Mouse (Mus musculus) adrenal gland, postnatal 36 days (tissue): ENCODE results near the gene Ccdc160. TPM values are rescaled to one million over a fixed set of nuclear protein-coding genes. Genes with fewer than 3 reads are reported as not detected.

Experiments used
- DNase-seq, 2 experiments: peaks; one replicate each; pipeline ENCODE4 v3.0.0; 2021; ENCODE audit warnings: mixed read lengths in 1 of 2
- long read RNA-seq, 2 experiments: library from polyadenylated mRNA; stranded (forward); transcript quantifications; one replicate each; pipeline ENCODE4 v2.0.0; 2021; ENCODE audit warnings: borderline sequencing depth in 2 of 2
- total RNA-seq, 2 experiments: library from RNA; stranded (reverse); gene quantifications; 2 replicates each; pipeline ENCODE4 v1.2.3; 2021

Ccdc160 gene
- total RNA-seq = 10 to 100 TPM; 16.9 to 21.1 TPM
- long read RNA-seq, experiment 1, transcript Ccdc160-201 (2 exons, 1,536 nt) = major isoform, 26 of 27 reads
- long read RNA-seq, experiment 1, partial matches to known transcripts = 1 of 27 reads
- long read RNA-seq, experiment 1, other reads (novel, unspliced or antisense) = 0 of 27 reads
- long read RNA-seq, experiment 2, partial matches to known transcripts = 0 of 5 reads
- long read RNA-seq, experiment 2, other reads (novel, unspliced or antisense) = 1 of 5 reads

GRCm38 (mm10) chrX:52790980-52791593 lies at the start of gene Ccdc160:
Ccdc160 (plus strand) TSS chrX:52791200.
- DNase-seq = peak; percentile 83 to 86

GRCm38 (mm10) chrX:52743781-52744180 lies 47.2 kb upstream of the Ccdc160 start:
- no peak for DNase-seq

GRCm38 (mm10) chrX:52744201-52745051 lies 46.6 kb upstream of the Ccdc160 start:
- peak in 1 of 2 experiments; percentile 1 for DNase-seq

- no peak for DNase-seq
These were observed 45.5 kb upstream of the Ccdc160 start for GRCm38 (mm10) chrX:52745462-52745861.

- no peak for DNase-seq
These were observed 45.1 kb upstream of the Ccdc160 start for GRCm38 (mm10) chrX:52745917-52746316.

- no peak for DNase-seq
These were observed 44.2 kb upstream of the Ccdc160 start for GRCm38 (mm10) chrX:52746849-52747248.

- DNase-seq = no peak
These were observed 37.4 kb upstream of the Ccdc160 start for GRCm38 (mm10) chrX:52753491-52754085.

- no peak for DNase-seq
These were observed 33.8 kb upstream of the Ccdc160 start for GRCm38 (mm10) chrX:52757164-52757563.

GRCm38 (mm10) chrX:52759232-52759631 lies 31.8 kb upstream of the Ccdc160 start:
- no peak for DNase-seq

GRCm38 (mm10) chrX:52760191-52760945 lies 30.6 kb upstream of the Ccdc160 start:
- DNase-seq = no peak

GRCm38 (mm10) chrX:52762221-52762620 lies 28.8 kb upstream of the Ccdc160 start:
- DNase-seq = no peak

GRCm38 (mm10) chrX:52775973-52776372 lies 15.0 kb upstream of the Ccdc160 start:
- DNase-seq = peak; percentile 31 to 40

GRCm38 (mm10) chrX:52777671-52778070 lies 13.3 kb upstream of the Ccdc160 start:
- DNase-seq = no peak

- no peak for DNase-seq
These were observed 7.1 kb upstream of the Ccdc160 start for GRCm38 (mm10) chrX:52783898-52784297.

GRCm38 (mm10) chrX:52791944-52792719 lies 1.1 kb downstream of the Ccdc160 start:
- peak; percentile 21 to 36 for DNase-seq

GRCm38 (mm10) chrX:52792861-52793260 lies 1.9 kb downstream of the Ccdc160 start:
- no peak for DNase-seq

GRCm38 (mm10) chrX:52795816-52796215 lies 4.8 kb downstream of the Ccdc160 start:
- DNase-seq = no peak

- DNase-seq = peak in 1 of 2 experiments; percentile 44
These were observed 6.1 kb downstream of the Ccdc160 start for GRCm38 (mm10) chrX:52797031-52797625.

- DNase-seq = no peak
These were observed 7.3 kb downstream of the Ccdc160 start for GRCm38 (mm10) chrX:52798255-52798654.

- DNase-seq = peak; percentile 33 to 48
These were observed 8.6 kb downstream of the Ccdc160 start for GRCm38 (mm10) chrX:52799566-52799965.
